Mouse (Mus musculus) heart, embryonic 14.5 days (tissue): Measurements from ENCODE around the gene Tspan15. TPM values are rescaled to one million over a fixed set of nuclear protein-coding genes. Genes with fewer than 3 reads are reported as not detected.

Experiments used
- ATAC-seq: fragments of 200-750 bp; cut with Nextera tagmentation; 2 replicates; pipeline ENCODE4 v1.8.0; 2017; ENCODE audit warnings: low read depth, moderate TSS enrichment; ENCODE audit not compliant: insufficient number of reproducible peaks, insufficient read depth, low FRiP score
- H3K27ac ChIP-seq, 2 experiments: fragments of 200-500 bp in 1 of 2; fragments of 300-500 bp in 1 of 2; sonication (generic) in 1 of 2; replicated peaks in 1 of 2; 2 replicates each; pipeline ENCODE4 v1.5.1; 2012 to 2014; ENCODE audit warnings: low read depth in 2 of 2, low read length in 2 of 2, control low read depth in 1 of 2, mild to moderate bottlenecking in 1 of 2, mixed read lengths in 1 of 2; ENCODE audit not compliant: control insufficient read depth in 1 of 2, insufficient read depth in 1 of 2
- H3K27me3 ChIP-seq: fragments of 300-500 bp; sonication (generic); 2 replicates; pipeline ENCODE4 v1.6.1; 2014; ENCODE audit warnings: mild to moderate bottlenecking, low read length, control low read depth; ENCODE audit not compliant: control insufficient read depth, insufficient read depth
- H3K36me3 ChIP-seq: fragments of 300-500 bp; sonication (generic); 2 replicates; pipeline ENCODE4 v1.6.1; 2014; ENCODE audit warnings: mild to moderate bottlenecking, control low read depth, low read length, mixed read lengths; ENCODE audit not compliant: control insufficient read depth, insufficient read depth
- H3K4me1 ChIP-seq, 2 experiments: fragments of 200-500 bp in 1 of 2; fragments of 300-500 bp in 1 of 2; sonication (generic) in 1 of 2; 2 replicates each; pipeline ENCODE4 v1.6.1; 2012 to 2014; ENCODE audit warnings: low read length in 2 of 2, control low read depth in 1 of 2, mixed read lengths in 1 of 2; ENCODE audit not compliant: control insufficient read depth in 2 of 2, insufficient read depth in 2 of 2
- H3K4me2 ChIP-seq: fragments of 300-500 bp; sonication (generic); 2 replicates; pipeline ENCODE4 v1.6.1; 2014; ENCODE audit warnings: mild to moderate bottlenecking, low read length
- H3K4me3 ChIP-seq, 2 experiments: fragments of 200-500 bp in 1 of 2; fragments of 300-500 bp in 1 of 2; sonication (generic) in 1 of 2; 2 replicates each; pipeline ENCODE4 v1.5.1; 2012 to 2014; ENCODE audit warnings: low read length in 2 of 2, mild to moderate bottlenecking in 2 of 2, control low read depth in 1 of 2, low read depth in 1 of 2, moderate library complexity in 1 of 2; ENCODE audit not compliant: control insufficient read depth in 1 of 2, insufficient read depth in 1 of 2
- H3K9ac ChIP-seq: fragments of 300-500 bp; sonication (generic); 2 replicates; pipeline ENCODE4 v1.6.1; 2014; ENCODE audit warnings: mild to moderate bottlenecking, low read length
- H3K9me3 ChIP-seq: fragments of 300-500 bp; sonication (generic); 2 replicates; pipeline ENCODE4 v1.6.1; 2016; ENCODE audit warnings: low read length, control low read depth; ENCODE audit not compliant: control insufficient read depth
- WGBS: fragments of 180-500 bp; shearing (Covaris S2); extraction: QIAGEN DNeasy Blood & Tissue Kit; methylation state at CpG from one replicate; pipeline ENCODE4 v1.1.7; 2014; 5-methylcytosine and 5-hydroxymethylcytosine counted together
- microRNA-seq: library from miRNA; unstranded; fragments of <30 nt; microRNA quantifications from one replicate; pipeline ENCODE4, GENCODE M21; 2016
- polyA plus RNA-seq: library from polyadenylated mRNA; unstranded; fragments of >200 nt; fragmentation: Nextera tagmentation; extraction: Ambion mirVana; gene quantifications from 2 replicates; pipeline ENCODE4 v1.2.1, GENCODE M21; 2014

Tspan15 gene
- polyA plus RNA-seq, 1 experiment from 2014 or later: 5.1 TPM

DNA sequence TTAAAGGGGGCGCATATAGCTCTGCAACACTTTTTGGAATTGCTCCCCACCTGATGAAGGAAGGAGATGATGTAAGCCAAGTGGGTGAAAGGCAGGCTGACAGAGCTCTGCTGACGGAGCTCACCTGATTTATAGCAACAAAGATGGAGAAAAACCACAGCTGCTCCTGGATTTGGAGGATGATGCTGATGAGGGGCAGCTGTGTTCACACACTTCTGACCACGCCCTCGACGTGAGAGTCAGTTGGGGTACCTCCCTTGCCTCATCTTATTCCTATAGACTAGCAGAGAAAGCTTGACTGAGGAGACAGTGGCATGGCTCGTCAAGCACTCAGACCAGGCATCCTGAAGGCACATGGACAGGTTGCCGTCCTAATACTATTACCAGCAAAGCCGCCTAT lies 87.2 kb downstream of the Tspan15 start, which contains the start of gene Fam241b:
TSS of gene Fam241b (minus strand) at position 101 of the 400 bp plus-strand sequence.
- H3K4me3 ChIP-seq: no peak within 1 kb of the TSS
- no peak within 1 kb of the TSS for H3K27ac ChIP-seq
- no peak within 1 kb of the TSS for H3K4me2 ChIP-seq
- WGBS: 60% methylated on average over 8 of the region's 8 CpGs
- no peaks in the 10 kb centered on the region for H3K36me3 ChIP-seq
- H3K4me1 ChIP-seq: no peaks in the 10 kb centered on the region
- ATAC-seq: no peak
- no peak within 1 kb of the TSS for H3K9ac ChIP-seq
- no peaks in the 10 kb centered on the region for H3K9me3 ChIP-seq
- peaks cover 27% of the 10 kb centered on the region for H3K27me3 ChIP-seq

DNA sequence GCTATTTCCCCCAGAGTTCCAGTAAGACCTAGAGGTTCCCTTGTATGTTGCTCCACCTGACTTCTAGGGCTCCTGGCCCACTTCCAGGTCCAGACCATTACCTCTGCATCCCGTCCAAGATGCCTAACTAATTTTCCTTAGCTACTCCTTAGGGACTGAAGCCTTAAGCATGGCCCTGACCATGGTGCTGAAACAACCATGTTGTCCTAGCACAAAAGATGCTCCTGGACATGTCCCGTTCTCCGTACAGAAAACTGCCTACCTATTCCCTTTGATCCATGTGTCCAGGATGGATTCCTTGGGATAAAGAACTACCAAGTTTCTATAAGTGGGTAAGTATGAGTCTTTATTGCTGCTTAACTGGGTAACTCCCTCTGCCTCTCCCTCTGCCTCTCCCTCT lies 93.0 kb downstream of the Tspan15 start:
- Histone ChIP-seq H3K9me3 (no peaks in the 10 kb centered on the region), H3K36me3 (no peaks in the 10 kb centered on the region), H3K27me3 (peaks cover 73% of the 10 kb centered on the region), H3K4me1 (no peaks in the 10 kb centered on the region), H3K27ac (no peak overlapping the region), H3K9ac (no peak overlapping the region), H3K4me2 (no peak overlapping the region), H3K4me3 (no peak overlapping the region)
- 20% methylated on average over 3 of the region's 3 CpGs for WGBS
- ATAC-seq: no peak

DNA sequence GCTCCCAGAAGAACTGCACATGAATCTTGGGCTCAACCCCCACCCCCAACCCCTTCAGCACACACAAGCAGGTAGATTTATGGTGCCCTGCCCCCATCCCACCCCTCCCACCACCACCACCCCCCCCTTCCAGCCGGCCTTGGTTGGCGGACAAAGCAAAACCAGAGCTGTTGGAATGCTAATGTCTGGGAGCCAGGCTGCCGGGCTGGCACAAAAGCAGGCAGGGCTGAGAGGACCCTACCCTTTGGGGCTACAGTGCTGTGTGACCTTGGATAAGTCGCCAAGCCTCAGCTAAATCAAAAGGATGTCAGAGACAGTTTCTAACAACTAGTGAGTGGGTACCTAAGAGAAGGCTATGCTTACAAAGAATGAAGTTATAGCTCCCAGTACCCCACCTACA lies 93.9 kb downstream of the Tspan15 start:
- no peak overlapping the region for H3K9ac ChIP-seq
- no peak overlapping the region for H3K27ac ChIP-seq
- WGBS: 16% methylated on average over 4 of the region's 4 CpGs
- no peaks in the 10 kb centered on the region for H3K36me3 ChIP-seq
- H3K4me2 ChIP-seq: no peak overlapping the region
- peaks cover 82% of the 10 kb centered on the region for H3K27me3 ChIP-seq
- no peaks in the 10 kb centered on the region; a peak in 1 of 4 replicates for H3K4me1 ChIP-seq
- no peak overlapping the region for H3K4me3 ChIP-seq
- no peak for ATAC-seq
- H3K9me3 ChIP-seq: no peaks in the 10 kb centered on the region

DNA sequence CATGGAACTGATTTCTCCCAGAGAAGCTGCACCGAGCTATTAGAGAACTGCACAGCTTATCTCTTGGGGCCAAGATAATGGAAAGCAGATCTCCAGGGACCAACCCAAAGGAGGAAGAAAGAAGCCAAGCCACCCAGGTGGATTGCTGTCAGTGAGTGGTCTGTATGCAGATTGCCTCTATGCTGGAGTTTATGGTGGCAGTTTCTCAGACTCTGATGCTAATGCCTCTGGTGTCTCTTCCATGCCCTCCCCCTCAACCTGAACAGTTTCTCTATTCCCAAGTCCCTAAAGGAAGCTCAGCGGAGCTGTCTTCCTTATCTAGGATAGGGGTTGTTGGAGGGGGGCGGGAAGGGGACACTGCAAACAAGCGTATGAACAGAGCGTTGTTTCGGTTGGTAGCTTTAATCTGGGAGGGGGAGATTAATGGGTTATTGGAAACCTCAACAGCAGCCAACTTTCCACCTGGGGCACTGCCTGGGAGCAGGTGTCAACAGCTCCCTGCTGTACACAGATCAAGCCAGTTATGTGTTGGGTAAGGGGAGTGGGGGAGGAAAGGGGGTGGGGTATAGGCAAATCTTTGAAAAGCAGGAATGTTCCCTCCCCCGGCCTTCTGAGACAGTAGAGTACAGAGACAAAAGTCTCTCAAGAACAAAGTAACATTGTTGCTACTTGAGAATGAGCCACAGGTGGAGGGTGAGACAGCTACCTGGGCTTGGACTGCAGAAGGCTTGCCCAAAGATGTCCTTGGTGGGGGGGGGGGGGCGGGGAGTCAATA lies 95.2 kb downstream of the Tspan15 start:
- no peak overlapping the region for H3K4me2 ChIP-seq
- WGBS: 8% methylated on average over 8 of the region's 8 CpGs
- no peaks in the 10 kb centered on the region; a peak in 1 of 4 replicates for H3K4me1 ChIP-seq
- no peak for ATAC-seq
- no peaks in the 10 kb centered on the region for H3K9me3 ChIP-seq
- H3K9ac ChIP-seq: no peak overlapping the region
- H3K27me3 ChIP-seq: peaks cover 87% of the 10 kb centered on the region
- H3K4me3 ChIP-seq: no peak overlapping the region
- no peak overlapping the region for H3K27ac ChIP-seq
- no peaks in the 10 kb centered on the region for H3K36me3 ChIP-seq

Small RNA genes lying within 50 kb of the gene (microRNA-seq; reads per million reads assigned to microRNA genes)
- 1.1 reads per million for gene Mir7662

Other genes starting within 250 kb of the Tspan15 start
- not detected in 2 replicates for gene Neurog3, start 98.2 kb downstream of the Tspan15 start, polyA plus RNA-seq
- 0.66 and 1.3 TPM in 2 replicates for gene Fam241b, start 87.3 kb downstream of the Tspan15 start, polyA plus RNA-seq
- not detected in 2 replicates for gene Tacr2, start 21.2 kb upstream of the Tspan15 start, polyA plus RNA-seq
- 112 and 132 TPM in 2 replicates for gene Hk1, start 148.7 kb upstream of the Tspan15 start, polyA plus RNA-seq
- gene Hkdc1, start 191.2 kb upstream of the Tspan15 start, polyA plus RNA-seq: 0.18 and 0.27 TPM in 2 replicates
- 0.49 and 0.89 TPM in 2 replicates for gene 4930507D05Rik, start 218.2 kb upstream of the Tspan15 start, polyA plus RNA-seq
- 29.2 and 29.5 TPM in 2 replicates for gene Supv3l1, start 218.5 kb upstream of the Tspan15 start, polyA plus RNA-seq